Mouse (Mus musculus) kidney, adult 10 weeks (tissue): ENCODE measurements around the gene Slc23a2. TPM values are rescaled to one million over a fixed set of nuclear protein-coding genes. Genes with fewer than 3 reads are reported as not detected.

Source experiments
- polyA plus RNA-seq: library from polyadenylated mRNA; stranded (reverse); fragments of 350-450 nt; fragmentation: Illumina TruSeq; extraction: RNeasy Lipid Tissue Mini Kit (QIAGEN cat#74804); gene quantifications from one replicate; pipeline ENCODE4 v1.2.3, GENCODE M21; 2014; ENCODE audit warnings: low read depth, low replicate concordance

Gene Slc23a2
- 12.1 TPM for polyA plus RNA-seq

DNA sequence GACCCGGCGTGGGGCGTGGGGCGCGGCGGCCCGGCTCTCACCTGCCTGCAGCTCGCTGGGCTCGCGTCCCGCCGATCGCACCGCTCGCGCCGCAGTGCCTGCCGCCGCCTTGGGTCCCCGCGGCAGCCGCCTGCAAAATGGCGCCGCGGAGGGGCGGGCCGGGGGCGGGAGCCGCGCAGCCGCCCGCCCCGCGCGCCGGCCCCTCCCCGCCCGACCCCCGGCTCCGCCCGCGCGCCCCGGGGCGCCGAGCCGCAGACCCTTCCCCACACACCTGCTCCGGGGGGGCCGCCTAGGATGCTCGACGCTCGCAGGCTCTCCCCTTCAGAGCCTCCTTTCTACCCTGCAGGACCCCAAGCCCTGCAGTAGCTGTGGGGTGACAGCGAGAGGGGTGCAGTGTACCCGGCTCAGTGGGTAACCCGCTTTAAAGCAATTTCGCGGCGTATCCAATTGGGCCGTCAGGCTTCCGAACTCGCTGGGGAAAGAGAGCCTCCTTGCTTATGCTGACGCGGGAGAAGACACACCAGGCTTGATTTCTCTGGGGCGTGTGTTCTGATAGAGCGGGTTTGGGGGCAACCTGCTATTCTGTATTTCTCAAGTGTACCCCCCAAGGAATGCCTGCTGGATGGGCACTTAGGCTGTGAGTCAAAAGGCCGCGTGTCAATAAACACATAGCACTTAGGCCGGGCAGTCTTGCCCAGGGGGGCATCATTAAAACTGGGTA, at the start of gene Slc23a2:
Gene Slc23a2 (minus strand): TSS at position 138 of the 721 bp plus-strand sequence.

DNA sequence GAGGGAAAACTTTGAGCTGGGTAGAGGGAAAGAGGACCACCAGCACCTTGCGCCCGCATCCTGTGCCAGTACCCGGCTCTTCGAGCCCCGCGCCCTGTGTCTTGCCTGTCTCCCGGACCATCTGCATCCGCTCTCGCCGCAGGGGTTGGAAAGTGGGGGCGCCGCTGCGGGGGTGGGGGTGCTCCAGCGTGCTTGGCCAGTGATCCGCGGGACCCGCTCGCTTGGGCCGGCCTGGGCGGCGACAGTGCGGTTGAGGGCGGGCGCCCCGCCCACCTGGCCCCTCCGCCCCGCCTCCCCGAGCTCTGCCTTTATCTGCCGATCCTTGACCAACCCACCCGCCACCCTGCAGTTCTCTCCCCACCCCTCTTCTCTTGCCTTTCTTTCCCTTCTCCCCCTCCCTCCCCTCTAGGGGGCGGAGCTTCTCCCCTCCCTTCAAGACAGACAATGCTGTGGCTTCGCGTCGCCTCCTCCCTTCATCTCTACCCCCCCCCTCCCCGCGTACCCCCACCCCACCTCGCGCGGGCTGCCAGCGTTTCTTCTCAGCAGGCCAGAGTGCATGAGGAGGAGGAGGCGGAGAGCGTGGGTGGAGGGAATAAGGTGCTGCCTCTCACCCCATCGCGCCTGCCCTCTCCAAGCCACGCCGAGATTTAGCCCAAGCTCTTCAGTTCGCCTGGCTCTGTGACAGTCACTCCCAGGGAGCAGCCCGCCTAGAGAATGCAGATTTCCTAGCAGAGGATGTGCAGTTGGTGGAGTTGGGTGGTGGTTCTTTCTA, 115.1 kb downstream of the Slc23a2 start, which contains the start of gene Rassf2:
Gene Rassf2 (minus strand): TSS at position 613 of the 772 bp plus-strand sequence.

Other genes with a start within 250 kb of the Slc23a2 start
- gene Prnp, start 235.2 kb downstream of the Slc23a2 start, polyA plus RNA-seq, result 193 TPM
- gene Prn, start 235.2 kb downstream of the Slc23a2 start, polyA plus RNA-seq, result not detected
- gene Prnd, start 194.2 kb downstream of the Slc23a2 start, polyA plus RNA-seq, result not detected
- gene Rassf2, start 114.8 kb downstream of the Slc23a2 start, polyA plus RNA-seq, result 1.3 TPM
- 66.1 TPM for gene Tmem230, start 102.7 kb upstream of the Slc23a2 start, polyA plus RNA-seq
- gene Pcna, start 108.2 kb upstream of the Slc23a2 start, polyA plus RNA-seq, result 136 TPM
- gene Cds2, start 118.0 kb upstream of the Slc23a2 start, polyA plus RNA-seq, result 22.8 TPM
- not detected for gene Prokr2, start 240.3 kb upstream of the Slc23a2 start, polyA plus RNA-seq